Mouse (Mus musculus) ES-E14 (cell line): Measurements from ENCODE around the gene Pcif1.

ENCODE experiments used
- CHD2 ChIP-seq: IDR thresholded peaks from 2 replicates; pipeline ENCODE4 v1.6.1; 2014; ENCODE audit warnings: mild to moderate bottlenecking, low read depth, low read length, inconsistent platforms
- ZC3H11A ChIP-seq: IDR thresholded peaks from 2 replicates; pipeline ENCODE4 v1.6.1; 2012; ENCODE audit warnings: low read depth, mild to moderate bottlenecking, inconsistent platforms, low read length, borderline replicate concordance

- no peak for TF ChIP-seq CHD2
- no peak for TF ChIP-seq ZC3H11A
Measured at GRCm38 (mm10) chr2:164834531-164834930, 44.6 kb upstream of the Pcif1 start.
